Mouse (Mus musculus) limb, embryonic 11.5 days (tissue): Measurements from ENCODE around the gene Gsto2. TPM values are rescaled to one million over a fixed set of nuclear protein-coding genes. Genes with fewer than 3 reads are reported as not detected.

Source experiments
- microRNA-seq: library from miRNA; unstranded; fragments of <30 nt; microRNA quantifications from one replicate; pipeline ENCODE4, GENCODE M21; 2016
- polyA plus RNA-seq: library from polyadenylated mRNA; unstranded; fragments of >200 nt; fragmentation: Nextera tagmentation; extraction: Ambion mirVana; gene quantifications from 2 replicates; pipeline ENCODE4 v1.2.1, GENCODE M21; 2014

Gsto2 gene
- polyA plus RNA-seq, 1 experiment from 2014 or later, result 1.1 TPM

Small RNAs within 50 kb of the gene (microRNA-seq; reads per million reads assigned to microRNA genes)
- not detected for gene Gm22240

Other genes starting within 250 kb of the Gsto2 start
- gene Col17a1, start 173.4 kb upstream of the Gsto2 start, polyA plus RNA-seq, result 2.4 and 3.3 TPM in 2 replicates
- 311 and 312 TPM in 2 replicates for gene Sfr1, start 133.9 kb upstream of the Gsto2 start, polyA plus RNA-seq
- gene Gsto1, start 10.6 kb upstream of the Gsto2 start, polyA plus RNA-seq, result 232 and 249 TPM in 2 replicates
- gene Cfap43, start 53.8 kb downstream of the Gsto2 start, polyA plus RNA-seq, result 0.04 and 0.27 TPM in 2 replicates
- 20.0 and 20.3 TPM in 2 replicates for gene Itprip, start 53.8 kb downstream of the Gsto2 start, polyA plus RNA-seq
- gene Cfap58, start 72.1 kb downstream of the Gsto2 start, polyA plus RNA-seq, result 0.09 TPM in 1 of 2 replicates, not detected in the other